Mouse (Mus musculus): ENCODE results near the gene Disc1.

DNA sequence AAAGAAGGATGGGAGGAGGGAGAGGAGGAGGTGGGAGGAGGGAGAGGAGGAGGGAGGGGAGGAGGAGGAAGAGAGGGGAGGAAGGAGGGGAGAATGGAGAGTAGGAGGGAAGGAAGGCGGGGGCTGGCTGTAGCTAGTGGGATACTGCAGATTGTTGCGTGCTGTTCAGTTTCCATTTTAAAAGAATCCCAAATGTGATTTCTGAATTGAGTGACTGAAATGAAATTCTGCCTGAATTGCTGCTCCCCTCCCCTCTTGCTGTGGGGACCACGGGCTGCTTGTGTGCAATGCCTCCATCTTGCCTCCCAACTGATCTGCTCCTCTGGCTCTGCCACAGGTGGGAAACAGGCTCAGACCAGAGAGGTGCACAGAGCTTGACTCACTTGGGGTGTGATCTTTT lies 153.0 kb downstream of the Disc1 start:
- TF ChIP-seq GATA1 (IDR thresholded peaks at IDR 0.05; ENCODE audit: low read length), result no peak
- no peak for TF ChIP-seq TAL1 (IDR thresholded peaks at IDR 0.05; ENCODE audit: low read length)

Data from erythroblast, embryonic 14.5 days (primary cell).